Mouse (Mus musculus): ENCODE results near the gene Bcl2l1.

DNA sequence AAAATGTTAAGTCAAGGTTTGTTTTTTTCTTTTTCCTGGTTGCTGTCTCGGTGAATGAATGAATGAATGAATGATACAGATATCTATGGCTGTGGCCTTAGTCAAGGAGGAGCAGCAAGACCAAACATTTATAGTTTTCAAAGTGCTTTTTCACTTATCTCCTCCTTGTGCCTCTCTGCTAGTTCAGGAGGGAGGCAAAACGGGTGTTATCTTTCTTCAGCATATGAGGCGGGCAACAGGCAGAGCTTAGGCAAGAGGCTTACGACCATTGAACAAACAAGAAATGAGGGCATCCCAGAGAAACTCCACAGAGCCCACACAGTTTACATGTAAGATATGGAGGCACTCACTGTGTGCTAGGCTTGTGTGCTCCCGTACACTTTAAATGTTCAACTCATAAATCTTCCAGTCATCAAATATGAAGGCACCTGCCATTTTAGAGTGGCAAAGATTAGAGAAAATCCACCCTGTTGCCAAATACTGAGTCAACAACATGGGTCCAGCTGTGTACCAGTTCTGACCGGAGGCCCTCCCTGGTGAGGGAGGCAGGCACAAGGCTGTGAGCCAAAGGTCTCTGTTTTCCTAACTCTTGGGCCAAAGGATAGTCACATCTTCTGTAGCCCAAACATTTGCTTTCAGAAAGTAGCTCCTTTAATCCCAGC, 17.2 kb downstream of the Bcl2l1 start:
- TF ChIP-seq CTCF (IDR thresholded peaks at IDR 0.05): no peak
- no peak for TF ChIP-seq POLR2A (IDR thresholded peaks at IDR 0.05; ENCODE audit: insufficient read depth, low read depth, low read length)
